Mouse (Mus musculus) adrenal gland, adult 10 weeks (tissue): ENCODE data around the gene Nol12. TPM values are rescaled to one million over a fixed set of nuclear protein-coding genes. Genes with fewer than 3 reads are reported as not detected.

Experiments used
- polyA plus RNA-seq: library from polyadenylated mRNA; stranded (reverse); fragments of 350-450 nt; fragmentation: Illumina TruSeq; extraction: RNeasy Lipid Tissue Mini Kit (QIAGEN cat#74804); gene quantifications from one replicate; pipeline ENCODE4 v1.2.3, GENCODE M21; 2014; ENCODE audit warnings: low read depth, low replicate concordance

Gene Nol12
- 6.2 TPM for polyA plus RNA-seq

GRCm38 (mm10) chr15:78934784-78935320, at the start of gene Nol12:
Gene Nol12, plus strand, starts transcription at chr15:78934933.

GRCm38 (mm10) chr15:78899409-78899739, 35.4 kb upstream of the Nol12 start, which contains the start of gene Gm49510:
Gene Gm49510, plus strand, starts transcription at chr15:78899667.

GRCm38 (mm10) chr15:78899740-78900584, 34.8 kb upstream of the Nol12 start, which contains the start of gene Sh3bp1:
Gene Sh3bp1, plus strand, starts transcription at chr15:78899768.

GRCm38 (mm10) chr15:78913632-78914090, 21.1 kb upstream of the Nol12 start, which contains the start of gene Pdxp:
Gene Pdxp, plus strand, starts transcription at chr15:78913919.

GRCm38 (mm10) chr15:78926021-78926919, 8.5 kb upstream of the Nol12 start, which contains the start of gene Lgals1:
Gene Lgals1, plus strand, starts transcription at chr15:78926725.

GRCm38 (mm10) chr15:78947657-78948056, 12.9 kb downstream of the Nol12 start, which contains the start of gene Triobp:
Gene Triobp, plus strand, starts transcription at chr15:78947724.

Other genes starting within 250 kb of the Nol12 start
- gene Elfn2, start 216.2 kb upstream of the Nol12 start, polyA plus RNA-seq, result not detected
- gene Mfng, start 161.5 kb upstream of the Nol12 start, polyA plus RNA-seq, result 0.64 TPM
- gene Card10, start 131.9 kb upstream of the Nol12 start, polyA plus RNA-seq, result 0.12 TPM
- gene Cdc42ep1, start 92.3 kb upstream of the Nol12 start, polyA plus RNA-seq, result 0.35 TPM
- gene Lgals2, start 79.4 kb upstream of the Nol12 start, polyA plus RNA-seq, result not detected
- gene Gga1, start 57.7 kb upstream of the Nol12 start, polyA plus RNA-seq, result 2.8 TPM
- not detected for gene Gm49510, start 35.3 kb upstream of the Nol12 start, polyA plus RNA-seq
- 1.7 TPM for gene Sh3bp1, start 35.2 kb upstream of the Nol12 start, polyA plus RNA-seq
- gene Pdxp, start 21.0 kb upstream of the Nol12 start, polyA plus RNA-seq, result 0.76 TPM
- 6.5 TPM for gene Lgals1, start 8.2 kb upstream of the Nol12 start, polyA plus RNA-seq
- gene Triobp, start 12.8 kb downstream of the Nol12 start, polyA plus RNA-seq, result 4.3 TPM
- 127 TPM for gene H1f0, start 93.5 kb downstream of the Nol12 start, polyA plus RNA-seq
- not detected for gene Galr3, start 107.0 kb downstream of the Nol12 start, polyA plus RNA-seq
- gene Ankrd54, start 128.0 kb downstream of the Nol12 start, polyA plus RNA-seq, result 1.3 TPM
- 85.8 TPM for gene Eif3l, start 140.2 kb downstream of the Nol12 start, polyA plus RNA-seq
- 34.1 TPM for gene Micall1, start 174.0 kb downstream of the Nol12 start, polyA plus RNA-seq
- gene Polr2f, start 206.1 kb downstream of the Nol12 start, polyA plus RNA-seq, result not detected
- 1.5 TPM for gene 1700088E04Rik, start 206.3 kb downstream of the Nol12 start, polyA plus RNA-seq
- not detected for gene Sox10, start 230.3 kb downstream of the Nol12 start, polyA plus RNA-seq